Mouse (Mus musculus): ENCODE data around the gene Clcn7. TPM values are rescaled to one million over a fixed set of nuclear protein-coding genes. Genes with fewer than 3 reads are reported as not detected.

Clcn7 gene
- total and polyA plus RNA-seq, 3 experiments, result 10.9 to 16.4 TPM; not detected in 1

DNA sequence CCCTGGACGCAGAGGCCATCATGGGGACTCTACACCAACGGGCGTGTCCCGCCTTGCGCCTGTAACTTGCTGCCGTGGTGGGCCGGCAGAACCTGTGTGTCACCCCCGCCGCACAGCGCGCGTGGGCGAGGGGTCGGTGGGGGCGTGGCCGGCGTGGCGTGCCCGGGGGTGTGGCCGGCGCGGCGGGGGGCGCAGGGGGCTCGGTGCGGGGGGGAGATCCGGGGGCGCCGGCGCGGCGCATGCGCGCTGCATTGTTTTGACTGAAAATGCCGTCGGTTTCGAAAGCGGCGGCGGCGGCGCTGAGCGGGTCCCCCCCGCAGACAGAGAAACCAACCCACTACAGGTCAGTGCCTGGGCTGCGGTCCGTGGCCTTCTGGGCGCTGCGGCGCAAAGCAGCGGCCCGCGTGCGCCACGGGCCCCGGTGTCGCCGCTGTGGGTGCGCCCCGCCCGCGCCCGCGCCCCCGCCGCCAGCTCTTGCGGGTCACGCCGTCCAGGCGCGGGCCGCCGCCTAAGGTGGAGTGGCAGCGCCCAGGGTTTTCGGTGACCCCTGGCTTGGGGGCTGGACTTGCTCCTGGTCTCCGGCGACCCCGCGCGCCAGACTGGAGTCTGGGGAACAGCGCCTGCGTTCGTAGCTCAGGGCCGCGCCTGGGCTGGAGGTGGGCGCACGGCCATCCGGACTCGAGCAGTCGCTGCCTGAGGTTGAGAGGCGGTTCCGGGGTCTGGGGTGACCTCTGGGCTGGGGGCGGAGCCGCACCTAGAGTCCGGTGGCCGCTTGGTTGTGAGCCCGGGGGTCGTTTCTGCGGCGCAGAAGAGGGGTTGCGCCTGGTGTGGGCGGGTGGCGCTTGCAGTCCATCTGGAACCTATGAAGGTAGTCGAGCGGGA lies 55.2 kb downstream of the Clcn7 start, which contains the start of gene Unkl:
Unkl (plus strand) TSS at position 248 of the 882 bp plus-strand sequence.
- Histone ChIP-seq H3K9ac (ENCODE audit: control insufficient read depth, low read depth, low read length, poor library complexity, severe bottlenecking) (peak within 1 kb of the TSS; percentile 92), H3K36me3 (ENCODE audit: control insufficient read depth in 1 of 2, insufficient read depth in 2 of 2, low read length in 2 of 2) (peaks cover 5 to 10% of the 10 kb centered on the region in 2 experiments; a peak in 3 of 4 replicates), H3K79me2 (ENCODE audit: control insufficient read depth, insufficient read depth, low read length, poor library complexity) (peaks cover 38% of the 10 kb centered on the region), H3K4me3 (ENCODE audit: control insufficient read depth in 1 of 2, insufficient read depth in 1 of 2, low read depth in 2 of 2, low read length in 2 of 2) (peak within 1 kb of the TSS; percentile 83 to 98), H3K9me3 (replicated peaks; ENCODE audit: insufficient read depth, low read length) (no peaks in the 10 kb centered on the region), H3K4me1 (ENCODE audit: control insufficient read depth in 1 of 2, insufficient read depth in 2 of 2, low read length in 2 of 2) (peaks cover 4 to 13% of the 10 kb centered on the region in 2 experiments), H3K27ac (ENCODE audit: control insufficient read depth, low read depth, low read length) (peak within 1 kb of the TSS; percentile 61), H3K27me3 (ENCODE audit: control insufficient read depth in 1 of 2, insufficient read depth in 2 of 2, low read length in 2 of 2) (no peaks in the 10 kb centered on the region)
- DNase-seq (ENCODE audit: low read depth, low spot score), result peak; percentile 75
- TF ChIP-seq MEF2A (IDR thresholded peaks at IDR 0.05; ENCODE audit: extremely low read depth, insufficient replicate concordance, low read depth, low read length, poor library complexity, severe bottlenecking) (no peak), ELF1 (IDR thresholded peaks at IDR 0.05; ENCODE audit: low read depth, low read length) (0 out of 2 replicates have a peak, but pooled peaks have one; percentile 16), HCFC1 (IDR thresholded peaks at IDR 0.05; ENCODE audit: low read depth, low read length) (no peak), MAFK (IDR thresholded peaks at IDR 0.05; ENCODE audit: borderline replicate concordance, low read depth, low read length) (no peak), SIN3A (IDR thresholded peaks at IDR 0.05; ENCODE audit: low read length) (peak; percentile 55; the same call in 1 of the 2 replicates), USF1 (IDR thresholded peaks at IDR 0.05; ENCODE audit: low read depth, low read length) (no peak), POLR2AphosphoS5 (IDR thresholded peaks at IDR 0.05; ENCODE audit: borderline replicate concordance, low read depth, low read length) (no peak), RAD21 (IDR thresholded peaks at IDR 0.05; ENCODE audit: low read depth, low read length) (no peak), MYB (IDR thresholded peaks at IDR 0.05; ENCODE audit: low read depth, low read length) (no peak), BHLHE40 (IDR thresholded peaks at IDR 0.05; ENCODE audit: borderline replicate concordance, low read depth, low read length) (no peak), E2F4 (IDR thresholded peaks at IDR 0.05; ENCODE audit: borderline replicate concordance, low read depth, low read length) (no peak), JUND (IDR thresholded peaks at IDR 0.05; ENCODE audit: low read depth, low read length) (no peak), GABPA (IDR thresholded peaks at IDR 0.05; ENCODE audit: low read depth, low read length) (no peak), ZNF384 (IDR thresholded peaks at IDR 0.05; ENCODE audit: low read depth, low read length) (no peak), CTCF (IDR thresholded peaks at IDR 0.05 in 2 of 3, conservative IDR thresholded peaks at IDR 0.05 in 1 of 3; ENCODE audit: control insufficient read depth in 1 of 3, insufficient read depth in 1 of 3, low read depth in 2 of 3, low read length in 3 of 3, poor library complexity in 1 of 3, severe bottlenecking in 1 of 3) (no peak), EP300 (IDR thresholded peaks at IDR 0.05; ENCODE audit: low read depth in 1 of 2, low read length in 2 of 2) (no peak), TBP (IDR thresholded peaks at IDR 0.05; ENCODE audit: low read depth, low read length) (no peak), ZMIZ1 (IDR thresholded peaks at IDR 0.05; ENCODE audit: low read depth, low read length) (0 out of 2 replicates have a peak, but pooled peaks have one; percentile 33), KAT2A (conservative IDR thresholded peaks at IDR 0.05; ENCODE audit: low read depth, low read length) (no peak), RCOR1 (IDR thresholded peaks at IDR 0.05; ENCODE audit: low read depth, low read length) (no peak), MYC (IDR thresholded peaks at IDR 0.05; ENCODE audit: low read depth, low read length) (no peak), MAZ (IDR thresholded peaks at IDR 0.05; ENCODE audit: low read depth, low read length) (0 out of 2 replicates have a peak, but pooled peaks have one; percentile 71), POLR2AphosphoS2 (IDR thresholded peaks at IDR 0.05; ENCODE audit: low read length) (peak; percentile 88; the same call in 1 of the 2 replicates), MAX (IDR thresholded peaks at IDR 0.05; ENCODE audit: low read length) (peak; percentile 59; the same call in 1 of the 2 replicates), CHD2 (IDR thresholded peaks at IDR 0.05; ENCODE audit: low read length) (no peak), CHD1 (IDR thresholded peaks at IDR 0.05; ENCODE audit: low read depth, low read length) (no peak), TCF12 (IDR thresholded peaks at IDR 0.05; ENCODE audit: low read depth, low read length) (no peak), MXI1 (IDR thresholded peaks at IDR 0.05; ENCODE audit: low read depth, low read length) (peak; percentile 61), UBTF (IDR thresholded peaks at IDR 0.05; ENCODE audit: borderline replicate concordance, insufficient read depth, low read depth, low read length) (no peak), SMC3 (IDR thresholded peaks at IDR 0.05; ENCODE audit: low read depth, low read length) (no peak), POLR2A (IDR thresholded peaks at IDR 0.05; ENCODE audit: control insufficient read depth in 1 of 2, insufficient read depth in 1 of 2, low read depth in 1 of 2, low read length in 2 of 2, poor library complexity in 1 of 2) (peak; percentile 44 to 63; a peak in 1 of 4 replicates), GATA1 (IDR thresholded peaks at IDR 0.05; ENCODE audit: low read depth, low read length) (no peak), ETS1 (IDR thresholded peaks at IDR 0.05; ENCODE audit: low read depth, low read length) (0 out of 2 replicates have a peak, but pooled peaks have one; percentile 9), ZKSCAN1 (IDR thresholded peaks at IDR 0.05; ENCODE audit: low read depth, low read length) (0 out of 2 replicates have a peak, but pooled peaks have one; percentile 38), ZC3H11A (IDR thresholded peaks at IDR 0.05; ENCODE audit: low read depth, low read length) (no peak), TAL1 (IDR thresholded peaks at IDR 0.05; ENCODE audit: low read length) (no peak)
